Mouse (Mus musculus): ENCODE measurements around the gene Klf8.

GRCm38 (mm10) chrX:153360216-153360590, 122.9 kb downstream of the Klf8 start:
- TF ChIP-seq CTCF (IDR thresholded peaks at IDR 0.05; ENCODE audit: borderline replicate concordance, extremely low read depth, insufficient read depth, insufficient read length) (no peak), POLR2A (IDR thresholded peaks at IDR 0.05; ENCODE audit: borderline replicate concordance, extremely low read depth, insufficient read depth, insufficient read length, poor library complexity, severe bottlenecking) (no peak)
